Mouse (Mus musculus): ENCODE results near the gene 4933416C03Rik.

4933416C03Rik gene

GRCm38 (mm10) chr10:116113867-116114474 is at the start of gene 4933416C03Rik:
Gene 4933416C03Rik, minus strand, starts transcription at chr10:116113917.
- in situ Hi-C loops (cut with MboI; ENCODE audit: low pct_unique_long_range_greater_than_20kb in 1 of 2, low sequenced_read_pairs in 2 of 2, unreplicated experiment in 1 of 2): no loop called here

GRCm38 (mm10) chr10:116162338-116162737 is 48.6 kb upstream of the 4933416C03Rik start:
- in situ Hi-C loops (cut with MboI; ENCODE audit: low pct_unique_long_range_greater_than_20kb in 1 of 2, low sequenced_read_pairs in 2 of 2, unreplicated experiment in 1 of 2): no loop called here

- in situ Hi-C loops (cut with MboI; ENCODE audit: low pct_unique_long_range_greater_than_20kb in 1 of 2, low sequenced_read_pairs in 2 of 2, unreplicated experiment in 1 of 2): no loop called here
These were observed 43.0 kb upstream of the 4933416C03Rik start for GRCm38 (mm10) chr10:116156699-116157098.

- in situ Hi-C loops (cut with MboI; ENCODE audit: low pct_unique_long_range_greater_than_20kb in 1 of 2, low sequenced_read_pairs in 2 of 2, unreplicated experiment in 1 of 2): no loop called here
These were observed 41.0 kb upstream of the 4933416C03Rik start for GRCm38 (mm10) chr10:116154707-116155106.

- in situ Hi-C loops (cut with MboI; ENCODE audit: low pct_unique_long_range_greater_than_20kb in 1 of 2, low sequenced_read_pairs in 2 of 2, unreplicated experiment in 1 of 2): no loop called here
These were observed 32.4 kb upstream of the 4933416C03Rik start for GRCm38 (mm10) chr10:116146091-116146490.

- in situ Hi-C loops (cut with MboI; ENCODE audit: low pct_unique_long_range_greater_than_20kb in 1 of 2, low sequenced_read_pairs in 2 of 2, unreplicated experiment in 1 of 2): no loop called here
These were observed 30.0 kb upstream of the 4933416C03Rik start for GRCm38 (mm10) chr10:116143684-116144083.

- in situ Hi-C loops (cut with MboI; ENCODE audit: low pct_unique_long_range_greater_than_20kb in 1 of 2, low sequenced_read_pairs in 2 of 2, unreplicated experiment in 1 of 2): no loop called here
These were observed 26.5 kb upstream of the 4933416C03Rik start for GRCm38 (mm10) chr10:116140226-116140625.

GRCm38 (mm10) chr10:116135187-116135586 is 21.5 kb upstream of the 4933416C03Rik start:
- in situ Hi-C loops (cut with MboI; ENCODE audit: low pct_unique_long_range_greater_than_20kb in 1 of 2, low sequenced_read_pairs in 2 of 2, unreplicated experiment in 1 of 2): no loop called here

GRCm38 (mm10) chr10:116132233-116132632 is 18.5 kb upstream of the 4933416C03Rik start:
- in situ Hi-C loops (cut with MboI; ENCODE audit: low pct_unique_long_range_greater_than_20kb in 1 of 2, low sequenced_read_pairs in 2 of 2, unreplicated experiment in 1 of 2): no loop called here

GRCm38 (mm10) chr10:116131223-116131622 is 17.5 kb upstream of the 4933416C03Rik start:
- in situ Hi-C loops (cut with MboI; ENCODE audit: low pct_unique_long_range_greater_than_20kb in 1 of 2, low sequenced_read_pairs in 2 of 2, unreplicated experiment in 1 of 2): no loop called here

- in situ Hi-C loops (cut with MboI; ENCODE audit: low pct_unique_long_range_greater_than_20kb in 1 of 2, low sequenced_read_pairs in 2 of 2, unreplicated experiment in 1 of 2): no loop called here
These were observed 16.7 kb upstream of the 4933416C03Rik start for GRCm38 (mm10) chr10:116130401-116130800.

- in situ Hi-C loops (cut with MboI; ENCODE audit: low pct_unique_long_range_greater_than_20kb in 1 of 2, low sequenced_read_pairs in 2 of 2, unreplicated experiment in 1 of 2): no loop called here
These were observed 11.6 kb upstream of the 4933416C03Rik start for GRCm38 (mm10) chr10:116125364-116125763.

GRCm38 (mm10) chr10:116123808-116124207 is 10.1 kb upstream of the 4933416C03Rik start:
- in situ Hi-C loops (cut with MboI; ENCODE audit: low pct_unique_long_range_greater_than_20kb in 1 of 2, low sequenced_read_pairs in 2 of 2, unreplicated experiment in 1 of 2): no loop called here

GRCm38 (mm10) chr10:116121463-116121862 is 7.7 kb upstream of the 4933416C03Rik start:
- in situ Hi-C loops (cut with MboI; ENCODE audit: low pct_unique_long_range_greater_than_20kb in 1 of 2, low sequenced_read_pairs in 2 of 2, unreplicated experiment in 1 of 2): no loop called here

GRCm38 (mm10) chr10:116117060-116117459 is 3.3 kb upstream of the 4933416C03Rik start:
- in situ Hi-C loops (cut with MboI; ENCODE audit: low pct_unique_long_range_greater_than_20kb in 1 of 2, low sequenced_read_pairs in 2 of 2, unreplicated experiment in 1 of 2): no loop called here

GRCm38 (mm10) chr10:116115881-116116677 is 2.4 kb upstream of the 4933416C03Rik start:
- in situ Hi-C loops (cut with MboI; ENCODE audit: low pct_unique_long_range_greater_than_20kb in 1 of 2, low sequenced_read_pairs in 2 of 2, unreplicated experiment in 1 of 2): no loop called here

- in situ Hi-C loops (cut with MboI; ENCODE audit: low pct_unique_long_range_greater_than_20kb in 1 of 2, low sequenced_read_pairs in 2 of 2, unreplicated experiment in 1 of 2): no loop called here
These were observed 849 bp downstream of the 4933416C03Rik start for GRCm38 (mm10) chr10:116112868-116113267.

- in situ Hi-C loops (cut with MboI; ENCODE audit: low pct_unique_long_range_greater_than_20kb in 1 of 2, low sequenced_read_pairs in 2 of 2, unreplicated experiment in 1 of 2): no loop called here
These were observed 5.0 kb downstream of the 4933416C03Rik start for GRCm38 (mm10) chr10:116108730-116109129.

GRCm38 (mm10) chr10:116108176-116108575 is 5.5 kb downstream of the 4933416C03Rik start:
- in situ Hi-C loops (cut with MboI; ENCODE audit: low pct_unique_long_range_greater_than_20kb in 1 of 2, low sequenced_read_pairs in 2 of 2, unreplicated experiment in 1 of 2): no loop called here

GRCm38 (mm10) chr10:116098470-116098869 is 15.2 kb downstream of the 4933416C03Rik start:
- in situ Hi-C loops (cut with MboI; ENCODE audit: low pct_unique_long_range_greater_than_20kb in 1 of 2, low sequenced_read_pairs in 2 of 2, unreplicated experiment in 1 of 2): no loop called here

Data from mouse embryonic stem cell (cell line).